Mouse (Mus musculus) heart, postnatal 0 days (tissue): ENCODE results near the gene Ppfia4. TPM values are rescaled to one million over a fixed set of nuclear protein-coding genes. Genes with fewer than 3 reads are reported as not detected.

Experiments used
- ATAC-seq: fragments of 200-750 bp; cut with Nextera tagmentation; 2 replicates; pipeline ENCODE4 v1.8.0; 2017; ENCODE audit warnings: low read depth, moderate number of reproducible peaks, moderate library complexity; ENCODE audit not compliant: insufficient read depth
- DNase-seq: peaks from one replicate; pipeline ENCODE4 v3.0.0-alpha.2; 2016; ENCODE audit warnings: low spot score
- H3K27ac ChIP-seq: fragments of 300-500 bp; sonication (generic); 2 replicates; pipeline ENCODE4 v1.5.1; 2014; ENCODE audit warnings: low read depth, mild to moderate bottlenecking
- H3K27me3 ChIP-seq: fragments of 300-500 bp; sonication (generic); 2 replicates; pipeline ENCODE4 v1.6.1; 2014; ENCODE audit warnings: low read length, mixed read lengths; ENCODE audit not compliant: control insufficient read depth, insufficient read depth
- H3K36me3 ChIP-seq: fragments of 300-500 bp; sonication (generic); replicated peaks from 2 replicates; pipeline ENCODE4 v1.6.1; 2014; ENCODE audit warnings: low read length, mixed read lengths; ENCODE audit not compliant: control insufficient read depth, insufficient read depth
- H3K4me1 ChIP-seq: fragments of 300-500 bp; sonication (generic); 2 replicates; pipeline ENCODE4 v1.6.1; 2014; ENCODE audit warnings: antibody characterized with exemption; ENCODE audit not compliant: control insufficient read depth, insufficient read depth
- H3K4me2 ChIP-seq: fragments of 300-500 bp; sonication (generic); 2 replicates; pipeline ENCODE4 v1.6.1; 2014; ENCODE audit warnings: low read depth, mild to moderate bottlenecking, low read length, moderate library complexity
- H3K4me3 ChIP-seq: fragments of 300-500 bp; sonication (generic); 2 replicates; pipeline ENCODE4 v1.5.1; 2014; ENCODE audit warnings: low read depth, low read length
- H3K9ac ChIP-seq: fragments of 300-500 bp; sonication (generic); replicated peaks from 2 replicates; pipeline ENCODE4 v1.6.1; 2014; ENCODE audit warnings: low read depth, low read length, mixed read lengths
- H3K9me3 ChIP-seq: fragments of 300-500 bp; sonication (generic); replicated peaks from 2 replicates; pipeline ENCODE4 v1.6.1; 2016; ENCODE audit warnings: low read length; ENCODE audit not compliant: control insufficient read depth
- CTCF ChIP-seq: IDR thresholded peaks from 2 replicates; pipeline ENCODE4 v1.5.1; 2016; ENCODE audit warnings: antibody characterized with exemption, control low read depth, low read depth
- EP300 ChIP-seq: IDR thresholded peaks from 2 replicates; pipeline ENCODE4 v1.6.1; 2016; ENCODE audit warnings: antibody characterized with exemption, low read depth
- WGBS: fragments of 180-500 bp; shearing (Covaris S2); extraction: QIAGEN DNeasy Blood & Tissue Kit; methylation state at CpG from one replicate; pipeline ENCODE4 v1.1.7; 2014; 5-methylcytosine and 5-hydroxymethylcytosine counted together
- polyA plus RNA-seq: library from polyadenylated mRNA; unstranded; fragments of >200 nt; fragmentation: Nextera tagmentation; extraction: Ambion mirVana; gene quantifications from 2 replicates; pipeline ENCODE4 v1.2.1, GENCODE M21; 2015
- total RNA-seq: library from RNA; depleted of rRNA; stranded (reverse); fragments of >200 nt; gene quantifications from 2 replicates; pipeline ENCODE4 v1.2.3, GENCODE M21; 2014; ENCODE audit warnings: low replicate concordance

Ppfia4 gene
- total and polyA plus RNA-seq, 2 experiments from 2014 or later: 5.2 to 6.4 TPM

GRCm38 (mm10) chr1:134342781-134343310, 10.1 kb upstream of the Ppfia4 start:
- Histone ChIP-seq H3K27ac (peak overlapping the region; percentile 85), H3K4me2 (peak overlapping the region; percentile 78), H3K9ac (no peak overlapping the region), H3K4me1 (peaks cover 16% of the 10 kb centered on the region; the same call in 1 of the 2 replicates), H3K27me3 (no peaks in the 10 kb centered on the region), H3K9me3 (no peaks in the 10 kb centered on the region), H3K36me3 (peaks cover 20% of the 10 kb centered on the region), H3K4me3 (no peak overlapping the region)
- WGBS: 48% methylated on average over 8 of the region's 8 CpGs
- TF ChIP-seq EP300 (no peak), CTCF (no peak)
- DNase-seq (no peak), ATAC-seq (no peak)

GRCm38 (mm10) chr1:134342278-134342664, 9.5 kb upstream of the Ppfia4 start:
- peaks cover 21% of the 10 kb centered on the region for H3K4me1 ChIP-seq

GRCm38 (mm10) chr1:134341641-134342277, 9.0 kb upstream of the Ppfia4 start:
- Histone ChIP-seq H3K4me2 (peak overlapping the region; percentile 78), H3K4me3 (no peak overlapping the region), H3K4me1 (peaks cover 26% of the 10 kb centered on the region), H3K9me3 (no peaks in the 10 kb centered on the region), H3K36me3 (peaks cover 10% of the 10 kb centered on the region), H3K9ac (no peak overlapping the region), H3K27me3 (no peaks in the 10 kb centered on the region), H3K27ac (peak overlapping the region; percentile 85)
- DNase-seq: no peak
- TF ChIP-seq EP300 (no peak), CTCF (no peak)
- ATAC-seq: no peak
- 59% methylated on average over 5 of the region's 5 CpGs for WGBS

More at GRCm38 (mm10) chr1:134342278-134342664, 9.5 kb upstream of the Ppfia4 start:
- Histone ChIP-seq H3K4me2 (peak overlapping the region; percentile 78), H3K4me3 (no peak overlapping the region), H3K27ac (peak overlapping the region; percentile 85), H3K27me3 (no peaks in the 10 kb centered on the region), H3K36me3 (peaks cover 14% of the 10 kb centered on the region), H3K9ac (no peak overlapping the region), H3K9me3 (no peaks in the 10 kb centered on the region)
- WGBS: 36% methylated on average over 2 of the region's 2 CpGs
- TF ChIP-seq CTCF (no peak), EP300 (no peak)
- DNase-seq: peak; percentile 75
- ATAC-seq: peak; percentile 66

DNA sequence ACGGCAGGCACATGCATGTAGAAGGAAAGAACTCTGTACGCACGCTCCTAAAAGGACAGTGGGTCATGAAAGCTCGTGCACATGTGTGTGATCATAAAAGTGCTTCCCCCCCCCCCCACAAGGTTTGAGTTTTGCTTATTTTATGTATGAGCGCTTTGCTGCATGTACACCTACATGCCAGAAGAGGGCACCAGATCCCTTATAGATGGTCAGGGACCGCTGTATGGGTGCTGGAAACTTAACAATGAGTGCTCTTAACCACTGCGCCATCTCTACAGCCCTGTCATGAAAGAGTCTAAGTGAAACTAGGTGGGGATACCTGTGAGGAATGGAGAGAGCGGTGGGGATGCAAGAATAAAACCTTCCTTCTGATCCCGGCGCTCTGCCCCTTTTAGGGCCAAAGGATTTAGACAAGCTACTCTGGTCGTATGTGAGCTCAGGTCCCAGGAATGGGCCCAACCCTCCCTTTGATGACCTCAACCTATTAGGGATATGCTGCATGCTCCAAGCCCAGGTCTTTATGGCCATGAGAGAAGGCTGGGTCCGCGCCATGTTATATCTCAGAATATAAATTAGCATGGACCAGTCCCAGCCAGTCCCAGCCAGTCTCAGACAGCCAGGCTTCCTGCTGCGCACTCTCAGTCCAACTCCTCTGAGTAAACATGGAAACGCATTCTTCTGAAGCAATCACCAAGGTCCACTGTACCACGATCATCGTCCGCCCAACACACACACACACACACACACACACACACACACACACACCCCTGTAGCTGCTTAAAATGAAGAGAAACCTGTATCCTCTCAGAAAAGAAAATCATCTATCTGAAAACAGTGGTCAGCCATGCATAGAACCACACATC, 7.3 kb upstream of the Ppfia4 start:
- Histone ChIP-seq H3K4me3 (no peak overlapping the region), H3K9me3 (no peaks in the 10 kb centered on the region), H3K9ac (no peak overlapping the region), H3K27me3 (no peaks in the 10 kb centered on the region), H3K4me1 (peaks cover 33% of the 10 kb centered on the region), H3K4me2 (no peak overlapping the region), H3K36me3 (no peaks in the 10 kb centered on the region), H3K27ac (no peak overlapping the region)
- no peak for TF ChIP-seq EP300
- peak; percentile 21; the same call in 1 of the 2 replicates for TF ChIP-seq CTCF
- WGBS: 92% methylated on average over 18 of the region's 18 CpGs
- no peak for DNase-seq
- no peak for ATAC-seq

DNA sequence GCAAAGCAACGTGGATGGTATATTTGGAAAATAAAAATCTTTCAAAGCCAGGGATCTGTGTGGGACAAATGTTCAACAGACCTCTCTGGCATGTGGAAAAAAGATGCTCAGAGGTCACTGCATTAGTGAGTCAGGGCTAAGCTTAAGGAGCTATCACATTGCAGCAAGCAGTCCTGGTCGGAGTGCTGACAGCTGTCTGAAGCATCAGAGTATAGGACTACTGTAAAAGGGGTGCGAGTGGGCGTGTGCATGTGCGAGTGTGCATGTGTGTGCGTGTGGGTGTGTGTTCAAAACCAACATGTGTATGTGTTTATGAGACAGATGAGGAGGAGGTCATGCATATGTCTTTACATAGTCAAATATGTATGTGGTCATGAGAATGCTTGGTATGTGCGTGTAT, 6.4 kb upstream of the Ppfia4 start:
- Histone ChIP-seq H3K27me3 (no peaks in the 10 kb centered on the region), H3K4me1 (peaks cover 38% of the 10 kb centered on the region), H3K9ac (no peak overlapping the region), H3K4me2 (no peak overlapping the region), H3K9me3 (no peaks in the 10 kb centered on the region), H3K36me3 (no peaks in the 10 kb centered on the region), H3K4me3 (no peak overlapping the region), H3K27ac (peak overlapping the region; percentile 22; the same call in 1 of the 2 replicates)
- 47% methylated on average over 7 of the region's 7 CpGs for WGBS
- DNase-seq (no peak), ATAC-seq (no peak)
- TF ChIP-seq CTCF (no peak), EP300 (no peak)
